Mouse (Mus musculus) embryonic facial prominence, embryonic 15.5 days (tissue): ENCODE results near the gene Shf. TPM values are rescaled to one million over a fixed set of nuclear protein-coding genes. Genes with fewer than 3 reads are reported as not detected.
A peak's percentile ranks its signal among the peaks of the same experiment; 100 is the strongest.

Experiments
- ATAC-seq: fragments of 200-750 bp; cut with Nextera tagmentation; 2 replicates; pipeline ENCODE4 v1.8.0; 2017; ENCODE audit warnings: low read depth, moderate TSS enrichment; ENCODE audit not compliant: insufficient number of reproducible peaks, low FRiP score, low TSS enrichment
- H3K27ac ChIP-seq: fragments of 300-500 bp; sonication (generic); replicated peaks from 2 replicates; pipeline ENCODE4 v1.5.1; 2015; ENCODE audit warnings: mild to moderate bottlenecking, inconsistent platforms
- H3K27me3 ChIP-seq: fragments of 300-500 bp; sonication (generic); 2 replicates; pipeline ENCODE4 v1.6.1; 2015; ENCODE audit warnings: inconsistent platforms
- H3K36me3 ChIP-seq: fragments of 300-500 bp; sonication (generic); 2 replicates; pipeline ENCODE4 v1.6.1; 2015; ENCODE audit warnings: mild to moderate bottlenecking, inconsistent platforms
- H3K4me1 ChIP-seq: fragments of 300-500 bp; sonication (generic); 2 replicates; pipeline ENCODE4 v1.6.1; 2015; ENCODE audit warnings: inconsistent platforms
- H3K4me2 ChIP-seq: fragments of 300-500 bp; sonication (generic); replicated peaks from 2 replicates; pipeline ENCODE4 v1.6.1; 2015; ENCODE audit warnings: mild to moderate bottlenecking, inconsistent platforms
- H3K4me3 ChIP-seq: fragments of 300-500 bp; sonication (generic); replicated peaks from 2 replicates; pipeline ENCODE4 v1.5.1; 2015; ENCODE audit warnings: mild to moderate bottlenecking, inconsistent platforms
- H3K9ac ChIP-seq: fragments of 300-500 bp; sonication (generic); 2 replicates; pipeline ENCODE4 v1.6.1; 2015; ENCODE audit warnings: inconsistent platforms
- H3K9me3 ChIP-seq: fragments of 300-500 bp; sonication (generic); replicated peaks from 2 replicates; pipeline ENCODE4 v1.6.1; 2016; ENCODE audit warnings: inconsistent platforms
- WGBS: fragments of 180-500 bp; shearing (Covaris S2); methylation state at CpG from one replicate; pipeline ENCODE4 v1.1.7; 2015; 5-methylcytosine and 5-hydroxymethylcytosine counted together
- polyA plus RNA-seq: library from polyadenylated mRNA; unstranded; fragments of >200 nt; fragmentation: Nextera tagmentation; extraction: Ambion mirVana; gene quantifications from 2 replicates; pipeline ENCODE4 v1.2.1, GENCODE M21; 2015

The Shf gene
- polyA plus RNA-seq, 1 experiment from 2014 or later = 4.5 TPM

GRCm38 (mm10) chr2:122368081-122368971 lies 636 bp downstream of the Shf start:
- H3K4me2 ChIP-seq = peak overlapping the region; percentile 84
- H3K9ac ChIP-seq = peak overlapping the region; percentile 85
- 1% methylated on average over 42 of the region's 55 CpGs for WGBS
- peak; percentile 75 for ATAC-seq
- peaks cover 7% of the 10 kb centered on the region; the same call in 1 of the 2 replicates for H3K36me3 ChIP-seq
- H3K9me3 ChIP-seq = no peaks in the 10 kb centered on the region
- peak overlapping the region; percentile 72; the same call in 1 of the 2 replicates for H3K27ac ChIP-seq
- no peaks in the 10 kb centered on the region for H3K27me3 ChIP-seq
- H3K4me1 ChIP-seq = peaks cover 22% of the 10 kb centered on the region
- H3K4me3 ChIP-seq = peak overlapping the region; percentile 76

GRCm38 (mm10) chr2:122367701-122368080 lies 1.3 kb downstream of the Shf start:
- H3K9ac ChIP-seq = peak overlapping the region; percentile 85; the same call in 1 of the 2 replicates
- H3K4me3 ChIP-seq = peak overlapping the region; percentile 76
- H3K4me1 ChIP-seq = peaks cover 22% of the 10 kb centered on the region
- no peaks in the 10 kb centered on the region for H3K9me3 ChIP-seq
- no peaks in the 10 kb centered on the region for H3K27me3 ChIP-seq
- WGBS = 16% methylated on average over 4 of the region's 4 CpGs
- peaks cover 7% of the 10 kb centered on the region; the same call in 1 of the 2 replicates for H3K36me3 ChIP-seq
- H3K4me2 ChIP-seq = peak overlapping the region; percentile 84
- H3K27ac ChIP-seq = no peak overlapping the region
- ATAC-seq = no peak

GRCm38 (mm10) chr2:122367181-122367580 lies 1.8 kb downstream of the Shf start:
- Histone ChIP-seq H3K4me2 (peak overlapping the region; percentile 84), H3K27me3 (no peaks in the 10 kb centered on the region), H3K36me3 (peaks cover 7% of the 10 kb centered on the region; the same call in 1 of the 2 replicates), H3K27ac (no peak overlapping the region), H3K9ac (no peak overlapping the region), H3K4me3 (peak overlapping the region; percentile 76), H3K9me3 (no peaks in the 10 kb centered on the region), H3K4me1 (peaks cover 24% of the 10 kb centered on the region)
- WGBS = 30% methylated on average over 4 of the region's 4 CpGs
- no peak for ATAC-seq

- H3K4me1 ChIP-seq = peaks cover 28% of the 10 kb centered on the region
- WGBS = 37% methylated on average over 5 of the region's 5 CpGs
- H3K27ac ChIP-seq = no peak overlapping the region
- no peak for ATAC-seq
- H3K4me2 ChIP-seq = peak overlapping the region; percentile 84; the same call in 1 of the 2 replicates
- H3K36me3 ChIP-seq = peaks cover 7% of the 10 kb centered on the region; the same call in 1 of the 2 replicates
- no peak overlapping the region for H3K4me3 ChIP-seq
- no peaks in the 10 kb centered on the region for H3K9me3 ChIP-seq
- no peaks in the 10 kb centered on the region for H3K27me3 ChIP-seq
- H3K9ac ChIP-seq = no peak overlapping the region
Observed at GRCm38 (mm10) chr2:122366706-122367105, 2.3 kb downstream of the Shf start.

GRCm38 (mm10) chr2:122366039-122366438 lies 2.9 kb downstream of the Shf start:
- H3K4me1 ChIP-seq = peaks cover 28% of the 10 kb centered on the region
- H3K4me2 ChIP-seq = no peak overlapping the region
- H3K27ac ChIP-seq = no peak overlapping the region
- peaks cover 7% of the 10 kb centered on the region; the same call in 1 of the 2 replicates for H3K36me3 ChIP-seq
- no peaks in the 10 kb centered on the region for H3K27me3 ChIP-seq
- H3K9ac ChIP-seq = no peak overlapping the region
- 81% methylated on average over 3 of the region's 3 CpGs for WGBS
- no peak for ATAC-seq
- H3K4me3 ChIP-seq = no peak overlapping the region
- no peaks in the 10 kb centered on the region for H3K9me3 ChIP-seq

- no peak for ATAC-seq
- H3K9me3 ChIP-seq = no peaks in the 10 kb centered on the region
- H3K9ac ChIP-seq = no peak overlapping the region
- H3K4me2 ChIP-seq = no peak overlapping the region
- H3K27me3 ChIP-seq = no peaks in the 10 kb centered on the region
- 88% methylated on average over 10 of the region's 10 CpGs for WGBS
- H3K4me1 ChIP-seq = peaks cover 28% of the 10 kb centered on the region
- peaks cover 7% of the 10 kb centered on the region; the same call in 1 of the 2 replicates for H3K36me3 ChIP-seq
- H3K4me3 ChIP-seq = no peak overlapping the region
- no peak overlapping the region for H3K27ac ChIP-seq
Observed at GRCm38 (mm10) chr2:122365244-122365866, 3.6 kb downstream of the Shf start.

- Histone ChIP-seq H3K36me3 (peaks cover 10% of the 10 kb centered on the region), H3K4me1 (peaks cover 25% of the 10 kb centered on the region), H3K27ac (no peak overlapping the region), H3K4me3 (no peak overlapping the region), H3K9ac (no peak overlapping the region), H3K4me2 (no peak overlapping the region), H3K27me3 (no peaks in the 10 kb centered on the region), H3K9me3 (no peaks in the 10 kb centered on the region)
- 79% methylated on average over 3 of the region's 3 CpGs for WGBS
- ATAC-seq = no peak
Observed at GRCm38 (mm10) chr2:122364352-122364944, 4.5 kb downstream of the Shf start.

GRCm38 (mm10) chr2:122362622-122363523 lies 6.1 kb downstream of the Shf start:
- Histone ChIP-seq H3K9ac (no peak overlapping the region), H3K27ac (no peak overlapping the region), H3K4me2 (no peak overlapping the region), H3K27me3 (no peaks in the 10 kb centered on the region), H3K4me3 (no peak overlapping the region), H3K9me3 (no peaks in the 10 kb centered on the region), H3K36me3 (peaks cover 15% of the 10 kb centered on the region), H3K4me1 (peaks cover 19% of the 10 kb centered on the region)
- 88% methylated on average over 13 of the region's 13 CpGs for WGBS
- ATAC-seq = no peak

- Histone ChIP-seq H3K36me3 (peaks cover 21% of the 10 kb centered on the region), H3K27ac (no peak overlapping the region), H3K27me3 (no peaks in the 10 kb centered on the region), H3K4me3 (no peak overlapping the region), H3K4me1 (peaks cover 11% of the 10 kb centered on the region), H3K9me3 (no peaks in the 10 kb centered on the region), H3K4me2 (no peak overlapping the region), H3K9ac (no peak overlapping the region)
- WGBS = 47% methylated on average over 10 of the region's 10 CpGs
- no peak for ATAC-seq
Observed at GRCm38 (mm10) chr2:122361868-122362621, 6.9 kb downstream of the Shf start.

- Histone ChIP-seq H3K27me3 (no peaks in the 10 kb centered on the region), H3K9me3 (no peaks in the 10 kb centered on the region), H3K4me1 (0 out of 2 replicates have a peak, but pooled peaks cover 6% of the 10 kb centered on the region), H3K36me3 (peaks cover 25% of the 10 kb centered on the region), H3K4me2 (no peak overlapping the region), H3K4me3 (no peak overlapping the region), H3K27ac (no peak overlapping the region), H3K9ac (no peak overlapping the region)
- WGBS = 84% methylated on average over 6 of the region's 6 CpGs
- ATAC-seq = no peak
Observed at GRCm38 (mm10) chr2:122361181-122361580, 7.8 kb downstream of the Shf start.
